In the genomic region with DNA sequence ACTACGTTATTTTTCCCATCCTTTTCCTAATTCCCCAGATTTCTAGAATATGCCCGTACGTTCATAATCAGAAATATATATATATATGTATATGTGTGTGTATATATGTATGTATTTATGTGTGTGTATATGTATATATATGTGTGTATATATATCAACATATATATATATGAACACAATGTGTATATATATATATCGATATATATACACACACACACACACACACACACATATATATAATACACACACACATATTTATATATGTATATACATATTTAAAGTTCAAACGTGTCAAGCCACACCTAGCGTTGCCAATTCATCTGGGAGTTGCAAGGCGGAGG, we compare ENCODE assay signal across 8 mouse cellular contexts. TPM values are rescaled to one million over a fixed set of nuclear protein-coding genes. Genes with fewer than 3 reads are reported as not detected.
DNase-seq lines count a peak whose midpoint lies in the region; ATAC-seq and TF ChIP-seq lines count a peak whose summit lies in the region.

No protein-coding gene starts in this region.

- H3K9me3 ChIP-seq in embryonic facial prominence, embryonic 13.5 days, result no peaks in the 10 kb centered on the region
- no peaks in the 10 kb centered on the region for H3K9me3 ChIP-seq in intestine, embryonic 16.5 days (ENCODE audit: control insufficient read depth, low read length)
- H3K9me3 ChIP-seq in neural tube, embryonic 13.5 days, result no peaks in the 10 kb centered on the region

- no peak for TF ChIP-seq CTCF in left cerebral cortex, adult 2 months (IDR thresholded peaks at IDR 0.05)

- no peak for DNase-seq in left cerebral cortex, adult 2 months (ENCODE audit: extremely low spot score in 1 of 2, low spot score in 2 of 2)
- DNase-seq in left cerebral cortex, adult 18-20 months (ENCODE audit: low spot score in 2 of 2), result no peak
- no peak for DNase-seq in T-cell, adult 2 months (ENCODE audit: low spot score)
- no peak for DNase-seq in spleen, adult 12 weeks (ENCODE audit: low spot score)
- DNase-seq in retina, postnatal 1 day, result no peak

- WGBS in embryonic facial prominence, embryonic 13.5 days, result 40% methylated on average over 7 of the region's 7 CpGs
- 33% methylated on average over 7 of the region's 7 CpGs for WGBS in intestine, embryonic 16.5 days
- WGBS in neural tube, embryonic 13.5 days, result 45% methylated on average over 7 of the region's 7 CpGs

- intact Hi-C loops in left cerebral cortex, adult 2 months (cut with DNase I), result no loop called here

- peak overlapping the region; percentile 66 for H3K4me3 ChIP-seq in left cerebral cortex, adult 2 months
- H3K4me3 ChIP-seq in embryonic facial prominence, embryonic 13.5 days, result peak overlapping the region; percentile 55
- peak overlapping the region; percentile 54 for H3K4me3 ChIP-seq in intestine, embryonic 16.5 days (ENCODE audit: low read length)
- peak overlapping the region; percentile 50 for H3K4me3 ChIP-seq in neural tube, embryonic 13.5 days

- H3K27me3 ChIP-seq in embryonic facial prominence, embryonic 13.5 days, result no peaks in the 10 kb centered on the region
- no peaks in the 10 kb centered on the region for H3K27me3 ChIP-seq in intestine, embryonic 16.5 days (replicated peaks; ENCODE audit: control insufficient read depth, insufficient read depth, low read length)
- H3K27me3 ChIP-seq in neural tube, embryonic 13.5 days, result no peaks in the 10 kb centered on the region

- H3K36me3 ChIP-seq in embryonic facial prominence, embryonic 13.5 days, result no peaks in the 10 kb centered on the region
- H3K36me3 ChIP-seq in intestine, embryonic 16.5 days (ENCODE audit: control insufficient read depth, insufficient read depth, low read length), result no peaks in the 10 kb centered on the region
- no peaks in the 10 kb centered on the region for H3K36me3 ChIP-seq in neural tube, embryonic 13.5 days

- H3K9ac ChIP-seq in embryonic facial prominence, embryonic 13.5 days, result peak overlapping the region; percentile 73
- H3K9ac ChIP-seq in intestine, embryonic 16.5 days (ENCODE audit: low read depth, low read length), result peak overlapping the region; percentile 68
- peak overlapping the region; percentile 76 for H3K9ac ChIP-seq in neural tube, embryonic 13.5 days

- peak overlapping the region; percentile 61 for H3K4me2 ChIP-seq in embryonic facial prominence, embryonic 13.5 days
- peak overlapping the region; percentile 57 for H3K4me2 ChIP-seq in intestine, embryonic 16.5 days (ENCODE audit: low read depth, low read length)
- peak overlapping the region; percentile 66 for H3K4me2 ChIP-seq in neural tube, embryonic 13.5 days

- no peaks in the 10 kb centered on the region for H3K4me1 ChIP-seq in embryonic facial prominence, embryonic 13.5 days
- H3K4me1 ChIP-seq in intestine, embryonic 16.5 days (ENCODE audit: control insufficient read depth, insufficient read depth, low read length), result no peaks in the 10 kb centered on the region
- no peaks in the 10 kb centered on the region for H3K4me1 ChIP-seq in neural tube, embryonic 13.5 days (replicated peaks)

- ATAC-seq in embryonic facial prominence, embryonic 13.5 days (ENCODE audit: insufficient number of reproducible peaks, insufficient read depth, low FRiP score, low TSS enrichment, low read depth), result peak; percentile 48; the same call in 1 of the 2 replicates
- no peak for ATAC-seq in intestine, embryonic 16.5 days
- no peak; the same call in 1 of the 2 replicates for ATAC-seq in neural tube, embryonic 13.5 days (ENCODE audit: low read depth)

- H3K27ac ChIP-seq in left cerebral cortex, adult 2 months, result peak overlapping the region; percentile 90
- peak overlapping the region; percentile 84 for H3K27ac ChIP-seq in embryonic facial prominence, embryonic 13.5 days
- peak overlapping the region; percentile 95 for H3K27ac ChIP-seq in intestine, embryonic 16.5 days (ENCODE audit: low read length)
- peak overlapping the region; percentile 86 for H3K27ac ChIP-seq in neural tube, embryonic 13.5 days (replicated peaks)

RNA-seq across cellular contexts. Expression of a gene that starts 16.7 kb away (rescaled TPM):
- 100 to 1,000 TPM; 394 to 436 TPM for total RNA-seq in left cerebral cortex, adult 2 months (2021)
- 100 to 1,000 TPM; 426 to 428 TPM for total RNA-seq in left cerebral cortex, adult 18-20 months (2021)
- polyA plus RNA-seq in embryonic facial prominence, embryonic 13.5 days (2015; fragmentation: Nextera tagmentation; extraction: Ambion mirVana), result 98.9 and 100 TPM in 2 replicates
- 85.7 and 89.7 TPM in 2 replicates for polyA plus RNA-seq in intestine, embryonic 16.5 days (2015; fragmentation: Nextera tagmentation; extraction: Ambion mirVana)
- polyA plus RNA-seq in neural tube, embryonic 13.5 days (2015; fragmentation: Nextera tagmentation; extraction: Ambion mirVana), result 245 and 256 TPM in 2 replicates

RNA-seq across cellular contexts. Expression of a gene that starts 17.6 kb away (rescaled TPM):
- 10 to 100 TPM; 73.3 to 78.9 TPM for total RNA-seq in left cerebral cortex, adult 2 months (2021)
- 10 to 100 TPM; 73.0 to 75.1 TPM for total RNA-seq in left cerebral cortex, adult 18-20 months (2021)
- 73.9 and 74.6 TPM in 2 replicates for polyA plus RNA-seq in embryonic facial prominence, embryonic 13.5 days (2015; fragmentation: Nextera tagmentation; extraction: Ambion mirVana)
- 85.9 and 89.2 TPM in 2 replicates for polyA plus RNA-seq in intestine, embryonic 16.5 days (2015; fragmentation: Nextera tagmentation; extraction: Ambion mirVana)
- 79.0 and 85.6 TPM in 2 replicates for polyA plus RNA-seq in neural tube, embryonic 13.5 days (2015; fragmentation: Nextera tagmentation; extraction: Ambion mirVana)

RNA-seq across cellular contexts. Expression of a gene that starts 53.6 kb away (rescaled TPM):
- total RNA-seq in left cerebral cortex, adult 2 months (2021), result 10 to 100 TPM in 1 of 2 experiments, 1 to 10 TPM in 1; 9.3 to 12.3 TPM
- total RNA-seq in left cerebral cortex, adult 18-20 months (2021), result 1 to 10 TPM; 6.6 to 7.3 TPM
- polyA plus RNA-seq in embryonic facial prominence, embryonic 13.5 days (2015; fragmentation: Nextera tagmentation; extraction: Ambion mirVana), result 17.6 and 18.8 TPM in 2 replicates
- 59.2 and 59.3 TPM in 2 replicates for polyA plus RNA-seq in intestine, embryonic 16.5 days (2015; fragmentation: Nextera tagmentation; extraction: Ambion mirVana)
- 17.7 and 18.4 TPM in 2 replicates for polyA plus RNA-seq in neural tube, embryonic 13.5 days (2015; fragmentation: Nextera tagmentation; extraction: Ambion mirVana)
